Mouse (Mus musculus) layer of hippocampus, postnatal 14 days (tissue): ENCODE measurements around the gene Xpo6. TPM values are rescaled to one million over a fixed set of nuclear protein-coding genes. Genes with fewer than 3 reads are reported as not detected.

ENCODE experiments used
- DNase-seq, 2 experiments: peaks; one replicate each; pipeline ENCODE4 v3.0.0; 2021 to 2022; ENCODE audit warnings: low spot score in 2 of 2, mixed read lengths in 1 of 2
- total RNA-seq, 2 experiments: library from RNA; stranded (reverse); gene quantifications; 2 replicates each; pipeline ENCODE4 v1.2.3; 2021

The Xpo6 gene
- total RNA-seq, 2 experiments from 2014 or later = 94.8 to 102 TPM

GRCm38 (mm10) chr7:126083341-126083979 lies 116.8 kb downstream of the Xpo6 start:
- peak in 1 of 2 experiments; percentile 24 for DNase-seq

GRCm38 (mm10) chr7:126082286-126082741 lies 118.0 kb downstream of the Xpo6 start, which contains the start of gene Gsg1l:
TSS of gene Gsg1l (minus strand) at chr7:126082411.
- peak in 1 of 2 experiments; percentile 26 for DNase-seq

- peak; percentile 26 to 33 for DNase-seq
These were observed 118.5 kb downstream of the Xpo6 start for GRCm38 (mm10) chr7:126081727-126082285.

GRCm38 (mm10) chr7:126080949-126081654 lies 119.2 kb downstream of the Xpo6 start:
- DNase-seq = peak in 1 of 2 experiments; percentile 24

- no peak for DNase-seq
These were observed 123.4 kb downstream of the Xpo6 start for GRCm38 (mm10) chr7:126076935-126077334.

- no peak for DNase-seq
These were observed 125.2 kb downstream of the Xpo6 start for GRCm38 (mm10) chr7:126075058-126075457.

GRCm38 (mm10) chr7:126070321-126070720 lies 130.0 kb downstream of the Xpo6 start:
- no peak for DNase-seq

- DNase-seq = peak; percentile 47 to 70
These were observed 133.5 kb downstream of the Xpo6 start for GRCm38 (mm10) chr7:126066777-126067176.

GRCm38 (mm10) chr7:126065243-126065876 lies 134.9 kb downstream of the Xpo6 start:
- DNase-seq = no peak

GRCm38 (mm10) chr7:126062228-126062627 lies 138.1 kb downstream of the Xpo6 start:
- DNase-seq = no peak

- no peak for DNase-seq
These were observed 141.4 kb downstream of the Xpo6 start for GRCm38 (mm10) chr7:126058918-126059317.

- DNase-seq = no peak
These were observed 142.9 kb downstream of the Xpo6 start for GRCm38 (mm10) chr7:126057332-126057914.

- DNase-seq = no peak
These were observed 145.7 kb downstream of the Xpo6 start for GRCm38 (mm10) chr7:126054574-126054973.

GRCm38 (mm10) chr7:126053618-126054017 lies 146.7 kb downstream of the Xpo6 start:
- no peak for DNase-seq

GRCm38 (mm10) chr7:126051910-126052309 lies 148.4 kb downstream of the Xpo6 start:
- DNase-seq = no peak

Other genes starting within 250 kb of the Xpo6 start
- gene Gsg1l, start 118.1 kb downstream of the Xpo6 start, total RNA-seq = 10 to 100 TPM in 1 of 2 experiments, 1 to 10 TPM in 1; 9.3 to 14.0 TPM
- 100 to 1,000 TPM; 137 to 140 TPM for gene Sbk1, start 72.1 kb upstream of the Xpo6 start, total RNA-seq
- gene Lat, start 169.1 kb upstream of the Xpo6 start, total RNA-seq = 1 to 10 TPM in 1 of 2 experiments, under 1 TPM in 1; 0.81 to 1.1 TPM
- 10 to 100 TPM; 79.5 to 82.3 TPM for gene Spns1, start 176.9 kb upstream of the Xpo6 start, total RNA-seq
- 1 to 10 TPM; 8.0 to 8.1 TPM for gene Nfatc2ip, start 196.2 kb upstream of the Xpo6 start, total RNA-seq
- not detected for gene Cd19, start 214.4 kb upstream of the Xpo6 start, total RNA-seq
- 10 to 100 TPM in 1 of 2 experiments, 1 to 10 TPM in 1; 8.9 to 11.5 TPM for gene Rabep2, start 228.3 kb upstream of the Xpo6 start, total RNA-seq